Mouse (Mus musculus): ENCODE data around the gene Stmn1. TPM values are rescaled to one million over a fixed set of nuclear protein-coding genes. Genes with fewer than 3 reads are reported as not detected.

Gene Stmn1
- polyA plus RNA-seq, 1 experiment from 2014 or later = 1,880 TPM

DNA sequence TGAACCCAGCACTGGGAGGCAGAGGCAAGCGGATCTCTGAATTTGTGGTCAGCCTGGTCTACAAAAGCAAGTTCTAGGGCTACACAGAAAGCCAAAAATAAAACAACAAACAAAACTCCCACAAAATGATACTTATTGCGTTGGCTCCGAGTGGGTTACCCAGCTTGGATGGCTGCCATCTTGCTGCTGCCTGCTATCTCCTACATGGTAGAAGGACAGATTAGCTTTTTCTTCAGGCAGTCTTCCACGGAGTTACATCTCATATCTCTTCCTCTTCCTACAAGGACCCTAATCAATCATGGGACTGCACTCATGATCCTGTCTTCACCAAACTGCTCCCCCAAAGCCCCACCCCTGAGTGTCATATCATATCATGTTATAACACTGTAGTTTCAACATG lies 28.2 kb upstream of the Stmn1 start:
- Histone ChIP-seq H3K4me2 (replicated peaks; ENCODE audit: low read depth, low read length) (no peak overlapping the region), H3K4me1 (ENCODE audit: control insufficient read depth, insufficient read depth, low read length) (no peaks in the 10 kb centered on the region), H3K9me3 (ENCODE audit: control insufficient read depth, low read length) (no peaks in the 10 kb centered on the region; the same call in 1 of the 2 replicates), H3K27ac (ENCODE audit: low read depth, low read length) (no peak overlapping the region), H3K36me3 (ENCODE audit: control insufficient read depth, insufficient read depth, low read length) (no peaks in the 10 kb centered on the region), H3K4me3 (ENCODE audit: low read length) (no peak overlapping the region), H3K9ac (ENCODE audit: low read depth, low read length) (no peak overlapping the region), H3K27me3 (ENCODE audit: control insufficient read depth, insufficient read depth, low read length) (no peaks in the 10 kb centered on the region)
- 83% methylated on average over 4 of the region's 4 CpGs for WGBS
- ATAC-seq (ENCODE audit: low FRiP score, low TSS enrichment) = no peak

DNA sequence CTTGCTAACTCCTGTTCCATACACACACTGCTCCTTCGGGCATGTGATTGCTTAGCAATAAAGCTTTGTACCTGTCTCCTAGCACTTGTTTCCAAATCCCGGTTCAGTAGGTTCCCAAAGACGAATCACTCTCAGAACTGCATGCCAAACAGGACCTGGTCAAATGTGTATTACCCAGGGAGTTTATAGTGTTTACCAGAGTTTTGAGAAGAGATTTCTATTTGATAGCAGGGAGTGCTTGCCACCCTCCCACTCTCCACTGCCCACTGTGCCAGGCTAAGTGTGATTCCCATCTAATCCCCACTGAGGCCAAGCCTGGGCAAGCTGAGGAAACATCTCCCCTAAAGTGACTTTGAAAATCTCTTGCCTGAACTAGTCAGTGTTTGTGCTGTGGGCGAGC lies 25.9 kb upstream of the Stmn1 start:
- Histone ChIP-seq H3K36me3 (ENCODE audit: control insufficient read depth, insufficient read depth, low read length) (no peaks in the 10 kb centered on the region), H3K27ac (ENCODE audit: low read depth, low read length) (no peak overlapping the region), H3K4me1 (ENCODE audit: control insufficient read depth, insufficient read depth, low read length) (no peaks in the 10 kb centered on the region), H3K9ac (ENCODE audit: low read depth, low read length) (no peak overlapping the region), H3K27me3 (ENCODE audit: control insufficient read depth, insufficient read depth, low read length) (no peaks in the 10 kb centered on the region), H3K4me3 (ENCODE audit: low read length) (no peak overlapping the region), H3K4me2 (replicated peaks; ENCODE audit: low read depth, low read length) (no peak overlapping the region), H3K9me3 (ENCODE audit: control insufficient read depth, low read length) (no peaks in the 10 kb centered on the region; the same call in 1 of the 2 replicates)
- no peak for ATAC-seq (ENCODE audit: low FRiP score, low TSS enrichment)
- 88% methylated on average over 4 of the region's 4 CpGs for WGBS

DNA sequence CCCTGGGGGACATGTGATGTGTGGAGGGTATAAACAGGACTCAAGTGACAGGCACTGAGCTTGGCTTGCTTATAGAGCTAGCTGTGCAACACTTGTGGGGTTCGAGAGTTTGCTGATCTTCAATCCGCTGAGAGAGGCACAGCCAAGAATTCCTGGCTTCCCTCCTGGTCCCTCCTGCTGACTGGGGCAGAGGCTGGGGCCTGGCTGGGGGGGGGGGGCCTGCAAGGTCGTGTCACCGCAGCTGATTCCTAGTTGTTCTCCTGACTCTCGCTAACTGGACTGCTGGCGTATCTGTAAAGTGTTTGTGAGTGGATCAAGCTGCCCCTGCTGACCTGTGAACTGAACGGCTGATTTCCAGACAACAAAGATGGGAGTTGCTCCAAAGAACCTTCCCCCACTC lies 24.5 kb upstream of the Stmn1 start:
- no peaks in the 10 kb centered on the region; the same call in 1 of the 2 replicates for H3K9me3 ChIP-seq (ENCODE audit: control insufficient read depth, low read length)
- H3K4me3 ChIP-seq (ENCODE audit: low read length) = no peak overlapping the region
- H3K4me2 ChIP-seq (replicated peaks; ENCODE audit: low read depth, low read length) = no peak overlapping the region
- WGBS = 69% methylated on average over 7 of the region's 7 CpGs
- H3K9ac ChIP-seq (ENCODE audit: low read depth, low read length) = no peak overlapping the region
- no peak overlapping the region for H3K27ac ChIP-seq (ENCODE audit: low read depth, low read length)
- no peaks in the 10 kb centered on the region for H3K27me3 ChIP-seq (ENCODE audit: control insufficient read depth, insufficient read depth, low read length)
- H3K4me1 ChIP-seq (ENCODE audit: control insufficient read depth, insufficient read depth, low read length) = no peaks in the 10 kb centered on the region
- H3K36me3 ChIP-seq (ENCODE audit: control insufficient read depth, insufficient read depth, low read length) = no peaks in the 10 kb centered on the region
- ATAC-seq (ENCODE audit: low FRiP score, low TSS enrichment) = no peak

DNA sequence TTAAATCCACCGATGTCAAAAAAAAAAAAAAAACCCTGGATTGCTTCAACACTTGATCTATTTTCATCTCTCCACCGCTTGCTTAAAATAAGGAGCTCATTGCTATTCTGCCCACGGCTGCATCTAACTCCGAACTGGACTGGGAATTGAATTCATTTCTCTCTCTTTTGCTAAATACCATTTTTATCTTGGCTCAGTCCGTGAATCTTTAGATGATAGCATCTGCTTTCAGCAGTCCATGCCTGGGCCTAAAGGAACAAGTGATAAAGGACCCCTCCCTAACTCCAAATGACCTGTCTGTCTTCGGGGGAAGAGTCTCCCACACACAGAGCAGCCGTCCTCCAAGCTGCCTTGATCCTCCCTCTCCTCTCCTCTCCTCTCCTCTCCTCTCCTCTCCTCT lies 23.2 kb upstream of the Stmn1 start:
- 46% methylated on average over 7 of the region's 7 CpGs for WGBS
- no peak overlapping the region for H3K9ac ChIP-seq (ENCODE audit: low read depth, low read length)
- H3K9me3 ChIP-seq (ENCODE audit: control insufficient read depth, low read length) = no peaks in the 10 kb centered on the region; the same call in 1 of the 2 replicates
- H3K4me3 ChIP-seq (ENCODE audit: low read length) = no peak overlapping the region
- no peaks in the 10 kb centered on the region for H3K27me3 ChIP-seq (ENCODE audit: control insufficient read depth, insufficient read depth, low read length)
- ATAC-seq (ENCODE audit: low FRiP score, low TSS enrichment) = no peak
- H3K4me1 ChIP-seq (ENCODE audit: control insufficient read depth, insufficient read depth, low read length) = peaks cover under 1% of the 10 kb centered on the region; the same call in 1 of the 2 replicates
- H3K27ac ChIP-seq (ENCODE audit: low read depth, low read length) = no peak overlapping the region
- H3K4me2 ChIP-seq (replicated peaks; ENCODE audit: low read depth, low read length) = no peak overlapping the region
- no peaks in the 10 kb centered on the region for H3K36me3 ChIP-seq (ENCODE audit: control insufficient read depth, insufficient read depth, low read length)

DNA sequence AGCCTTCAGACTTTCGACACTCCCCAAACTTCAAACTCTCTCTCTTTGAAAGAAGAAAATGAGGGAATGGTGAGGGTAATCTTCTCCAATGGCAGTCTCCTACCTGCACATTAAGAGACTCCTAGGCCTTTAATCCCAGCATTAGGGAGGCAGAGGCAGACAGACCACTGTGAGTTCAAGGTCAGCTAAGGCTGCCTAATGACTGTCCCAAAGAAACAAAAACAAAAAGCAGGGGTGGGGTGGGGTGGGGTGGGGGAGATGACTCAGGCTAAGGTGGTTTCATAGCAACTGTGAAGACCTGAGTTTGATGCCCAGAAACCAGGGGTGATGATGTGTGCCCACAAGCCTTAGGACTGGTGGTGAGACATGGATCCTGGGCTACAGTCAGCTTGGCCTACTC lies 22.6 kb upstream of the Stmn1 start:
- WGBS = 25% methylated on average over 1 of the region's 1 CpGs

DNA sequence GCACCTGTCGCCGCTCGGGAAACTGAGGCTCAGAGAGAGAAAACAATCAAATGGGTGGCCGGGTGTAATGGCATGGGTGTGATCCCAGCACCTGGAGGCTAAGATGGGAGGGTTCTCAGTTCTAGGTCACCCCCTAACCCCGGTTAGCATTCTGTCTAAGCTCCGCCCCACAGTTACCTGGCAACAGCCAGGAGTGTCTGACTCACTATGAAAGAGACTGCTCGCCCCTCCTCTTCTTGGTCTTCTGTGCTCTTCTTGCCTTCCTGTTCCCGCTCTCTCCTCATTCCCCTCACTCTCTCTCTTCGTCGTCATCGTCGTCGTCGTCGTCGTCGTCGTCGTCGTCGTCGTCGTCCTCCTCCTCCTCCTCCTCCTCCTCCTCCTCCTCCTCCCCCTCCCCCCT lies 20.2 kb upstream of the Stmn1 start:
- Histone ChIP-seq H3K36me3 (ENCODE audit: control insufficient read depth, insufficient read depth, low read length) (no peaks in the 10 kb centered on the region), H3K4me3 (ENCODE audit: low read length) (no peak overlapping the region), H3K27ac (ENCODE audit: low read depth, low read length) (no peak overlapping the region), H3K4me2 (replicated peaks; ENCODE audit: low read depth, low read length) (no peak overlapping the region), H3K9me3 (ENCODE audit: control insufficient read depth, low read length) (no peaks in the 10 kb centered on the region; the same call in 1 of the 2 replicates), H3K27me3 (ENCODE audit: control insufficient read depth, insufficient read depth, low read length) (no peaks in the 10 kb centered on the region), H3K4me1 (ENCODE audit: control insufficient read depth, insufficient read depth, low read length) (peaks cover 11% of the 10 kb centered on the region; the same call in 1 of the 2 replicates), H3K9ac (ENCODE audit: low read depth, low read length) (no peak overlapping the region)
- WGBS = 41% methylated on average over 23 of the region's 23 CpGs
- ATAC-seq (ENCODE audit: low FRiP score, low TSS enrichment) = no peak

More for the DNA sequence above, 22.6 kb upstream of the Stmn1 start:
- H3K4me1 ChIP-seq (ENCODE audit: control insufficient read depth, insufficient read depth, low read length) = peaks cover 6% of the 10 kb centered on the region; the same call in 1 of the 2 replicates
- H3K4me2 ChIP-seq (replicated peaks; ENCODE audit: low read depth, low read length) = no peak overlapping the region
- H3K36me3 ChIP-seq (ENCODE audit: control insufficient read depth, insufficient read depth, low read length) = no peaks in the 10 kb centered on the region
- H3K9ac ChIP-seq (ENCODE audit: low read depth, low read length) = no peak overlapping the region
- H3K9me3 ChIP-seq (ENCODE audit: control insufficient read depth, low read length) = no peaks in the 10 kb centered on the region; the same call in 1 of the 2 replicates
- no peak overlapping the region for H3K27ac ChIP-seq (ENCODE audit: low read depth, low read length)
- no peak for ATAC-seq (ENCODE audit: low FRiP score, low TSS enrichment)
- H3K27me3 ChIP-seq (ENCODE audit: control insufficient read depth, insufficient read depth, low read length) = no peaks in the 10 kb centered on the region
- no peak overlapping the region for H3K4me3 ChIP-seq (ENCODE audit: low read length)

DNA sequence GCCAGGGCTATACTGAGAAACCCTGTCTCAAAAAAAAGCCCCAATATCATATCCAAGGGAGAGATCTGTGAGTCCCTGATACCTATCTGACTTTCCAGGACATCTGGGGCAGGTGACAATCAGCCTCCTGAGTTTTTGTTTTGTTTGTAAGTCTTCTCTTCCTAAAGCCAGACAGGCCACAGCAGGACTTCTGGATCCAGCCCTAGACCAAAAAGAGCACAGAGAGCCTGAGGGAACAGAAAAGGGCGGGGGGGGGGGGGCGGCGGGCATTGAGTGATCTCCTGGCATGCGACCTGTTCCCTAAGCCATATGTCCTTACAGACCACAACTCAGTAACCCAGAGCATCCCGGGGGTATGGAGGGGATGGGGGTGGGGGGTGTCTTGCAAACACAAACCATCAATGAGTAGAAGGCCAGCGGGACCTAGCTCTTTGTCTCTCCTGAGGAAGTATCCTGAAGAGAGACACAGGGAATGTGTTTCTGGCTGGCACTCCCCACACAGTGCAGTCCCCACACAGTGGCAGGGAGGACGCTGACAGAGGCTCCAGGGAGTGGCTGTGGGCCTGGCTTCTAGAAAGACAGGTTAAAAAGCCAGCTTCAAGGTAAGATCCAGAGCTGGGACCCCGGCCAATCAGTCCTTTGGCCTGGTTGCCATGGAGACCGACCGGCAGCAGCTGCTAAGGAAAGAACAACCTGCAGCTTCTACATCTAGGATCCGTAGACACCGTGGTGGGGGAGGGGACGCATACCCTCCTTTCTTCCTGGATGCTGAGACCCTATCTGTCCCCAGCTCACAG lies 18.3 kb upstream of the Stmn1 start:
- 42% methylated on average over 13 of the region's 13 CpGs for WGBS

DNA sequence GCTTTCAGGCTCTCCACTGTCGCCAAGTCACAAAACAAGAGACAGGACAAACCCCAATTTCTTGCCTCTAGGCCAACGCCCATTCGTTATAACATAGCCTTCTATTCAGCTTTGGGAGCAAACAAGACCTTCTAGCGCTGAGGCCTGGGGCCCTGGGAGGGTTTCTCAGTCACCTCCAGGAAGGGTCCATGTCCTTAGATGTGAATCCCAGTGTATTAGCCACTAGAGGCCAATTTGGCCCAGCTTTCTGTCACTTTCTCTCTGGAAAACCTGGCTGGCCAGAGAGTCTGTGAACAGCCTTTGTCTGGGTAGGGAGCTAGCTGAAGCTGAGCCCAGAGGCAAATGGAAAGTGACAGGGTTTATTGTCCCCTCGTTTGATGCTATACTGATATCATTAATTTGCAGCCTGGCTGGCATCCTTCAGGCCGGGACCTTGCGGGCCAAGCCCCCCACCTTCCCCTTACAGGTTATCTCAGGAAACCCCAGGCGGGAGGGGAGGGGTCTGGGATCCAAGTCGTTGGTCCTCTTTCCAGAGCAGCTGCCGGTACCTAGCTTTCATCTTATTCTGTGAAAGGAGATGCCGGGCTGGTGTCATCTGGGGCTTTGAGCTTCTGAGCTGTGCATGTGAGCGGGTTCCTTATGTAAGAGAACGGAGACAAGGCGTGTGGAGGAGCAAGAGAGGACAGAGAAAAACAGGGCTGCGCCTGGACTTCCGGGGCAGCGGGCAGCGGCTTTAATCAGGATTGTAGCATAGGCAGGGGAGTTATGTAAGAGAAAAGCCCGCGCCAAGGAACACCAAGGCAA lies 17.5 kb upstream of the Stmn1 start:
- Histone ChIP-seq H3K9ac (ENCODE audit: low read depth, low read length) (no peak overlapping the region; the same call in 1 of the 2 replicates), H3K4me3 (ENCODE audit: low read length) (no peak overlapping the region), H3K4me2 (replicated peaks; ENCODE audit: low read depth, low read length) (peak overlapping the region; percentile 9; the same call in 1 of the 2 replicates), H3K36me3 (ENCODE audit: control insufficient read depth, insufficient read depth, low read length) (no peaks in the 10 kb centered on the region), H3K27ac (ENCODE audit: low read depth, low read length) (no peak overlapping the region), H3K9me3 (ENCODE audit: control insufficient read depth, low read length) (no peaks in the 10 kb centered on the region), H3K27me3 (ENCODE audit: control insufficient read depth, insufficient read depth, low read length) (peaks cover 13% of the 10 kb centered on the region), H3K4me1 (ENCODE audit: control insufficient read depth, insufficient read depth, low read length) (peaks cover 11% of the 10 kb centered on the region; the same call in 1 of the 2 replicates)
- 17% methylated on average over 20 of the region's 20 CpGs for WGBS
- ATAC-seq (ENCODE audit: low FRiP score, low TSS enrichment) = no peak

More for the DNA sequence above, 18.3 kb upstream of the Stmn1 start:
- peaks cover 11% of the 10 kb centered on the region; the same call in 1 of the 2 replicates for H3K4me1 ChIP-seq (ENCODE audit: control insufficient read depth, insufficient read depth, low read length)
- H3K27me3 ChIP-seq (ENCODE audit: control insufficient read depth, insufficient read depth, low read length) = peaks cover 13% of the 10 kb centered on the region
- H3K9ac ChIP-seq (ENCODE audit: low read depth, low read length) = no peak overlapping the region
- H3K36me3 ChIP-seq (ENCODE audit: control insufficient read depth, insufficient read depth, low read length) = no peaks in the 10 kb centered on the region
- no peaks in the 10 kb centered on the region for H3K9me3 ChIP-seq (ENCODE audit: control insufficient read depth, low read length)
- H3K4me2 ChIP-seq (replicated peaks; ENCODE audit: low read depth, low read length) = no peak overlapping the region
- no peak for ATAC-seq (ENCODE audit: low FRiP score, low TSS enrichment)
- H3K4me3 ChIP-seq (ENCODE audit: low read length) = no peak overlapping the region
- H3K27ac ChIP-seq (ENCODE audit: low read depth, low read length) = no peak overlapping the region

DNA sequence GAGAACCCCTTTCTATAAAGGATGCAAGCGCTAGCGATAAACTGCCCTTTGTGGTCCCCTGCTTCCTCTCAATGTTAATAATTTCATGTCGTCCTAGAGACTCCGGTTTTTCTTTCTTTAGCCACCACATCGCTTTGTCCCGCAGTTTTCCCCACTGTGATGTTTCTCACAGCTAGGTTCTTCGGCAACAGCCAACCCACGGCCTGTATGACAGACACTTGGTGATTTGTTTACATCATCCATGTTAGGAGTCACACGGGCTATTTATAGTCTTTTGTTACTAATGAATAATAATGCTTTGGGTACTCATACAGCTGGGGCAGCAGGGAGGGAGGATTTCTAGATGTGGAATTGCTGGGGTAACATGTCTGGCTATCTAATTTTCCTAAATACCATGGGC lies 16.6 kb upstream of the Stmn1 start:
- Histone ChIP-seq H3K27ac (ENCODE audit: low read depth, low read length) (no peak overlapping the region), H3K9ac (ENCODE audit: low read depth, low read length) (no peak overlapping the region), H3K4me2 (replicated peaks; ENCODE audit: low read depth, low read length) (no peak overlapping the region), H3K4me1 (ENCODE audit: control insufficient read depth, insufficient read depth, low read length) (peaks cover 11% of the 10 kb centered on the region; the same call in 1 of the 2 replicates), H3K4me3 (ENCODE audit: low read length) (no peak overlapping the region), H3K27me3 (ENCODE audit: control insufficient read depth, insufficient read depth, low read length) (peaks cover 13% of the 10 kb centered on the region), H3K36me3 (ENCODE audit: control insufficient read depth, insufficient read depth, low read length) (no peaks in the 10 kb centered on the region), H3K9me3 (ENCODE audit: control insufficient read depth, low read length) (no peaks in the 10 kb centered on the region)
- WGBS = 74% methylated on average over 9 of the region's 9 CpGs
- no peak for ATAC-seq (ENCODE audit: low FRiP score, low TSS enrichment)

All from kidney, embryonic 14.5 days (tissue).